Mouse (Mus musculus): ENCODE results near the gene Ahcyl2.
"Not testable (repeated sequence)": the region's sequence is repeated elsewhere in the genome, so short reads cannot be mapped to it uniquely, and the experiment has no call there.

The Ahcyl2 gene

DNA sequence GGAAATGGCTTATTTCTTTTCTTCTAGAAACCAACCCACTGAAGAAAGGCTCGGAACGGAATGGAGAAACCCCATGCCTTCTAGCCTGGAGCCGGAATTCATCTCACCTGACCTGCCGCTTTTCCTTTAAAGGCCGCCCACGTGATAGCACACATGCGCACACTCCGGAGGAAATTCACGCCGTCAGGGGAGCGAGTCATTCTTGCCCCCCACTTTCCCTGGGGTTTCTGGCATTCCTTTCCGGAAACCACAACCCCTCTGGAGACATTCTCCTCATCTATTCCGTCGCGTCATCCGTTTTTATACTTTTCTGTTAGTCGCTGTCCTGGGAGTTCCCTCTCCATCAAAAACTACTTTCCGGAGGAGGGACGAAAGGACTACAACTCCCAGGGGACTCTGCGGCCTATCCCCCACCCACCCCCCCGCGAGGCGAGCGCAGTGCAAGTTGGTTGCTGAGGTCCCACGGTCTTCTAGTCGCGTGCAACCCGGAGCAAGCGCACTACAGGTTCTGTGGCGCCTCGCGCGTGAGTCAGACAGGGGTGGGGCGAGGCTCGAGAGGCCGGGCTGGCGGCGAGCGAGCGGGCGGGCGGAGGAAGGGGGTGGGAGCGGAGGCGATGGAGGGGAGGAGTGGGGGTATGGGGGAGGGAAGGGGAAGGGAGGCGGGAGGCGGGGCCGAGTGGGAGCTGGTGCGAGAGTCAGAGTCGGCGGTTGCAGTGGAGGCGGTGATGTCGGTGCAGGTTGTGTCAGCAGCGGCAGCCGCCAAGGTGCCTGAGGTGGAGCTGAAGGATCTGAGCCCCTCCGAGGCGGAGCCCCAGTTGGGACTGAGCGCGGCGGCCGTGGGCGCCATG lies at the start of gene Ahcyl2:
TSS of gene Ahcyl2 (plus strand) at position 199 of the 848 bp plus-strand sequence.
- peak; percentile 96 for DNase-seq

DNA sequence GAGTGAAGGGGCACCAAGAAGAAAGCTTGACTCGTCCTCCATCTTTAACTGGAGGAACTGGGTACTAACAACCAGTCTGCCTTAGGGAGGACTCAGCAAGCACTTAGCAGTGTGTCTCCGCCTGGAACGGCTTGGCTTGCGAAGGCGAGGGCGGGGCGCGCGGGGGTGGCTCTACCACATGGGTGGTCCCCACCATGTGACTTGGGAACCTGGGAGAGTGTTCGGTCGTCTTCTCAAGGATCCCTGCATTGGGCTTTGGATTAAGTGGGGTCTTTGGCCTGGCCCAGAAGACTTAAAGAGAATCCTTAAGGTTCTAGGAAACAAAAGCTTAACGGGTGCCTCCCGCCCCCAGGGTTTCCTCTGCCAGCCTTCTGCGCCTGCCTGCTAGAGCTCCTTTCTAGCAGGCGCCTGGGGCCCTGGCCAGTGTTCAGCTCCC lies 48.9 kb upstream of the Ahcyl2 start:
- peak; percentile 80 for DNase-seq

DNA sequence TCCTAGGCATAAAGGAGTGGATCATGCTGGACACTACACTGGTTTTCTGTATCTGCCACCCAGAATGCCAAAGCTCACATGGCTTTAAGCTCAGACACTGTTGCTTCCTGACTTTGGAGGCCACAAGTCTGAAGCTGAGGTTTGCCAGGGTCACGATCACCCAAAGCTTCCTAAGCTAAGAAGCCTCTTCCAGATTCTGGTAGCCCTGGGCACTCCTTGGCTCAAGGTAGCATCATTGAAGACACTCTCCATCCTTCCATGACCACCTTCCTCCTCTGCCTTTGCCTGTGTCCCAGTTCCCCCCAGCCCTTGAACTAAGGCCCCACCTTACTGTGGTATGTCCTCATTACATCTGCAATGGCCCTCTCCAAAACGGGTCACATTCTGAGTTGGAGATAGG lies 45.9 kb upstream of the Ahcyl2 start:
- no peak for DNase-seq

DNA sequence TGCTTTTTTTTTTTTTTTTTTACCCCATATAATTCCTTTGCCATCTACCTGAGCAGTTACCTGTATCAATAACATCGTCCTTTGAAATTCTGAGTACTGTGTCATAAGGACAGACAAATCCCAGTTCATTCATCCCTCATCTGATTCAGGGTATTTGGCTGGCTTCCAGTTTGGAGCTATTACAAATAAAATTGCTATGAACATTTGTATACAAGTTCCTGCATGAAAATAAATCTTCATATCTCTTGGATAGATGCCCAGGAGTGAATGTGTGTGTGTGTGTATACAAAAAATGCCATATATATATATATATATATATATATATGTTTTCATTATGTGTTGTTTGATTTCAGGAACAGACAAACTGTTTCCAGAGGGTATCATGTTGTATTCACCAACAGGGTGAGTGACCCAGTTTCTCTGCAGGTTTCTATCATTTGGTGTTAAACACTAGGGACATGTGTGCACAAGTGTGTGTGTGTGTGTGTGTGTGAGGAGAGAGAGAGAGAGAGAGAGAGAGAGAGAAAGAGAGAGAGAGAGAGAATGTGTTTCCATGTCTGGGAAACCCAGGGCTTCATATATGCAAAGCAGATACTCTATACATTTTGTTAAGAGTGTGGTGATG lies 41.1 kb upstream of the Ahcyl2 start:
- no peak for DNase-seq

DNA sequence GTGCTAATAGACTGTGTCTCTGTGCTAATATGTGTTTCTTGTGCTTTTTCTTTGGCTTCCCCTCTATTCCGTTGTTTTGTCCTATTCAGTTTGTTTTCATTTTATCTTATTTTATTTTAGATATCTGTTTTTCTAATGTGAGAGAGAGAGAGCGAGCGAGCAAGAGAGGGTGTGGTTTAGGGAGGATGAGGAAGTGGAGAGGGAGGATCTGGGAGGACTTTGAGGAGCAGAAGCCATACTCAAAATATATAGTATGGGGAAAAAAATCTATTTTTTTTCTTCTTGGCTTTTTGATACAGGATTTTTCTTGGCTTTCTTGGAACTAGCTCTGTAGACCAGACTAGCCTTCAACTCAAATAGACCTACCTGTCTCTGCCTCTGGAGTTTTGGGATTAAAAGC lies 39.8 kb upstream of the Ahcyl2 start:
- DNase-seq, result no peak

DNA sequence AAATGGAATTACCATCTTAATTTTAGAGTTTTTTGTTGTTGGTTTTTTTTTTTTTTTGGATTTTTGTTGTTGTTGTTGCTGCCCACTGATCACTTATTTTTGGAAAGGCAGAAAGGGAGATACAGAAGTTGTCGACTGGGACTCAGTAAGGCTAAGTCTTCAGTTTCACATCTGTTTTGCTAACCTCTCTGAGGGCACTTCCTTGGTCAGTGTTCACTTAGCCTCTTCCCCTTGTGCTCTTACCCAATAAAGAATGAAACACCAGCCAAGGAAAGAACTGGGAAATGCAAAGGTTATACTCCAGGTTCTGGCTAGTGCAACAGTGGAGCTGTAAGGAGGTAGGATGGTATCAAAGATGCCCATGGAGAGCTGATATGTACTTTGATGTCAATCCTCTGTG lies 38.3 kb upstream of the Ahcyl2 start:
- no peak for DNase-seq

DNA sequence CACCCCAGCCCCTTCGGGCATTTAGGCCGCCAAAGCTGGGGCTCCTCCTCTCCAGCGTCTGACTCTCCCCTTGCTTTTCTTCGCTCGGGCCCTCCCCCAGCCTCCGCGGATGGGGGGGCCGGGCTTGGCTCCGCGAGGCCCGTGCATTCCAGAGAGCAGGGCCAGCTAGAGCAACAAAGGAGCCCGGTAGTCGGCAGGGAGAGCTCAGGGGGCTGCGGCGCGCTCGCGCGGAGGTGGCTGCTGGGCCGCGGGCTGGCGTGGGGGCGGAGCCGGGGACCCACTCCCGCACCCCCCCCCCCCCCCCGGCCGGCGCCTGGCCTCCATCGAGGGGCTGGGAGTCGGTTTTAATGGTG lies 32.5 kb upstream of the Ahcyl2 start, which contains the start of gene Smo:
TSS of gene Smo (plus strand) at position 168 of the 353 bp plus-strand sequence.
- DNase-seq, result no peak

DNA sequence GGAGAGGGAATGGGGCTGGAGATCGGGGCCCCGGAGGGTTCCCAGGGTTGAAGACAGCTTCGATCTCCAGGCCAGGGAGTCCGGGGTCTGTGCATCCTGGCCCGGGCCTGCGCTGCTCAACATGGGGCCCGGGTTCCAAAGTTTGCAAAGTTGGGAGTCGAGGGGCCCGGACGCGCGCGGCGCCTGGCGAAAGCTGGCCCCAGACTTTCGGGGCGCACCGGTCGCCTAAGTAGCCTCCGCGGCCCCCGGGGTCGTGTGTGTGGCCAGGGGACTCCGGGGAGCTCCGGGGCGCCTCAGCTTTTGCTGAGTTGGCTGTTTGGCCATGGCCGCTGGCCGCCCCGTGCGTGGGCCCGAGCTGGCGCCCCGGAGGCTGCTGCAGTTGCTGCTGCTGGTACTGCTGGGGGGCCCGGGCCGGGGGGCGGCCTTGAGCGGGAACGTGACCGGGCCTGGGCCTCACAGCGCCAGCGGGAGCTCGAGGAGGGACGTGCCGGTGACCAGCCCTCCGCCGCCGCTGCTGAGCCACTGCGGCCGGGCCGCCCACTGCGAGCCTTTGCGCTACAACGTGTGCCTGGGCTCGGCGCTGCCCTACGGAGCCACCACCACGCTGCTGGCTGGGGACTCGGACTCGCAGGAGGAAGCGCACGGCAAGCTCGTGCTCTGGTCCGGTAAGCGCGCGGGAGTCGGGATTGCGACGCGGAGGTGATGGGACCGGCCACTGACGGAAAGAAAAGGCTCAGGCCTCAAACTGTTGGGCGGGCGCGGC lies 31.9 kb upstream of the Ahcyl2 start:
- no peak for DNase-seq

DNA sequence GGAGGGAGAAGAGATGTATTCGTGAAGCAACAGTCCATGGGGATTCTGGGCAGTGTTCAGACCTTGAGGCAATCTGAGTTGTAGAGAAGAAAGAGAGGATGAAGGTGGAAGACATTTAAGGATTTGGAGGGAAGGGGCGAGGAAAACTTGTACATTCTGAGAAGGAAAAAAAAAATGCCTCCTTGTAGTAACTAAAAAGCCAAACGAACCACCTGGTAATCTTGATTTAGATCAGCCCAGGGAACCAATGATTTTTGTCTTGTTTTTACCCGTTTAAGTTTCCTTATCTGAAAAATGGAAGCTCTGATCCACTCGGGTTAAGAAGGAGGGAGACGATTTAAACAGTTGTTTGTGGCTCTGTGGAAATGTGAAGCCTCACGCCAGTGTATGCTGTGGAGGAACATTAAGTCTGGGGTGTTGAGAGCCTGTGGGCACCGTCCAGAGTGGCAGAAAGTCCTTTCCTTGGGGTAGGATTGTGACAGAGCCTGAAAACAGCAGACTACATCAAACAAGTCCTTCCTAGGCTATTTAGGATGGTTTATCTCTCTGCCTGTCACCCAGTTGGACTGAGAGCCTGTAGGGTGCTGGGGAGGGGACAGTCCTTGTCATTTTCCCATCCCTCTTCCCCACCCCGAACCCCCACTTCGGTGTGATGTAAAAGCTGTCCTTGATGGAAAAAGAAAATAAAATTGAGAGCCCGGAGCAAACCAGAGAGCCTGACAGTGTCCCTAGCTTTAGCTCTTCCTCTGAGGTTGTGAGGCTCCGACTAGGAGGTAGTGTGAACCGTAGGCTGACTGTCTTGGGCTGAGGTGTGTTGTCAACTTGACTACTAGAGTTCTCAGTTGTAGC lies 31.0 kb upstream of the Ahcyl2 start:
- DNase-seq, result no peak

DNA sequence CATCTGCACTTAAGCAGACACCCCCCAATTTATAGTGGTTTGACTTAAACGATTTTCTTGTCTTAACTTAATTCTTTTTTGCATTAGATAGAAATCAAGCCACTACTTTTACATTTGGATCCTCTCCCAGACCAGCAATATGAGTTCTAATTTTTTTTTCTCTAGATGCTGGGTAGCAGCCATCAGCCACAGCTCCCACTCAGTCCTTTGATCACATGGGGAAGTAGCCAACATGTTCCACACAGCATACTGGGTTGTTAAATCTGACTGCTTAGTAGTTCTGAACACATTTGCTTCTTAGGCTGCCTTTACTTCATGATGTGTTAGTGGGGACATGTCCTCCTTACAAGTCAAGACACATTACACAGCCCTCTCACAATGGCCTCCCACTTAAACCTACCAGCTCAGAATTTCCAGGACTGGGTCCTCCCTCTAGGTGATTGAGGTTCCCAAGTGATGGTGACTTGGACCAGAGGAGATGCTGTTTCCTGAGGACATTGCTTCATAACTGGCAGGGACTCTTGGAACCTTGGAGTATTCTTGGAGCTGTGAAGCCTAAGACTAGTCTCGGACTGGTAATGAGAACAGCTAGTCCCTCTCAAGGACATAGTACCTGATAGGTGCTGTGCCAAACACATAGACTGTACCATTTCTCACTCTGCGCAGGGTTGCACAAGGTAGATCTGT lies 16.2 kb upstream of the Ahcyl2 start:
- no peak for DNase-seq

DNA sequence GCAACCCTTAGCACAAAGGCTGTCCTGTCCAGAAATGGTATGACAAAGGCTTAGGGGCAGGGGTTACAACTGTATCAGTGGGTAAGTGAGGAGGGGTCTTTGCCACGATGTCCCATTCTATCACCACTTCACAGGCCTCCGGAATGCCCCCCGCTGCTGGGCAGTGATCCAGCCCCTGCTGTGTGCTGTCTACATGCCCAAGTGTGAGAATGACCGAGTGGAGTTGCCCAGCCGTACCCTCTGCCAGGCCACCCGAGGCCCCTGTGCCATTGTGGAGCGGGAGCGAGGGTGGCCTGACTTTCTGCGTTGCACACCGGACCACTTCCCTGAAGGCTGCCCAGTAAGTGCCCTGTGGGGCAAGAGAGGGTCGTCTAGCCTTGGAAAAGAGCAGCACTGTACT lies 14.5 kb upstream of the Ahcyl2 start:
- no peak for DNase-seq

DNA sequence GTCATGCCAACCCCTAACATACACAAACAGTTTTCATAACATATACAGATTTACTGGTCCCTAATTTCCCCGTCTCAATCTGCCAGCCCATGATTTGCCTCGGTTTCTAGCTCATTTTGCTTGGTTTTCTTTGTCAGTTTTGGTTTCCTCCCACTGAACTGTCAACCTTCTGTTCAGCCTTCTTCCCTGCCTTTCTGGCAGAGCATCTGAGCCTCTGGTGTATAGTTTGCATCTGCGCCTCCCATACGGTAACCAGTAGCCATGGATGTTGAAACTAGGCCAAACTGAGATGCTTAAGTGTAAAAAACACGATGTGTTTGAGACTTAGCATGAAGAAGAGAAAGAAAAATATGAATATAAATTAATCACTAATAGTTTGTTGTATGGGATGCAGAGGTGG lies 11.8 kb upstream of the Ahcyl2 start:
- no peak for DNase-seq

DNA sequence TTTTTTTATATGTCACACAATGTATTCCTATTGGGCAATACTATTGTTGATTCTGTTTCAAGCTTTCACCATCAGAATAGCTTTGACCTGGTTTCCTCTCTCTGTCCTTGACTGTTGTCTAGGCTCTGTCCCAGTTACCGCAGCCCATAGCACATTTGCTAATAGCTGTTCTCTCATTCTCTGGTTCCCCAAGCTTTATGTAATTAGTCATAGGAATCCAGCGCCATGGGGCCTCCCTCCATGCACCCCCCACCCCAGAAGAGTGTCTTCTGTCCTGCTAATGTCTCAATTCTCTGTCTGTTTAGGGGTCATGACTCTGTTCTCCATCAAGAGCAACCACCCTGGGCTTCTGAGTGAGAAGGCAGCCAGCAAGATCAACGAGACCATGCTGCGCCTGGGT lies 11.3 kb upstream of the Ahcyl2 start:
- no peak for DNase-seq

DNA sequence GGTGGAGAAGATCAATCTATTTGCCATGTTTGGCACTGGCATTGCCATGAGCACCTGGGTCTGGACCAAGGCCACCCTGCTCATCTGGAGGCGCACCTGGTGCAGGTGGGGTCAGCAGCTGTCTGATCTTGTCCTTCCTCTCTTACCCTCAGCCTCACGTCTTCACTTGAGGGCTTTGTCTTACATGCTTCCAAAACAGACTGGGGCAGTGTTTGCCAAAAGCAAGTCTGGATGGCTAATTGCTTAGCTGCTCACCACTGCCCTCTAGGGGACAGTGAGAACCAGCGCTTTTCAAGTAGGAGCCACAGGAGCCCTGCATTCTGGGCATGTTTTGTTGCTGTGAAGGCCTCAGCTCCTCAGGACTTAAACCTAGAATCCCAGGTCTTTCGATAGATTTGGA lies 9.4 kb upstream of the Ahcyl2 start:
- DNase-seq, result peak; percentile 82

DNA sequence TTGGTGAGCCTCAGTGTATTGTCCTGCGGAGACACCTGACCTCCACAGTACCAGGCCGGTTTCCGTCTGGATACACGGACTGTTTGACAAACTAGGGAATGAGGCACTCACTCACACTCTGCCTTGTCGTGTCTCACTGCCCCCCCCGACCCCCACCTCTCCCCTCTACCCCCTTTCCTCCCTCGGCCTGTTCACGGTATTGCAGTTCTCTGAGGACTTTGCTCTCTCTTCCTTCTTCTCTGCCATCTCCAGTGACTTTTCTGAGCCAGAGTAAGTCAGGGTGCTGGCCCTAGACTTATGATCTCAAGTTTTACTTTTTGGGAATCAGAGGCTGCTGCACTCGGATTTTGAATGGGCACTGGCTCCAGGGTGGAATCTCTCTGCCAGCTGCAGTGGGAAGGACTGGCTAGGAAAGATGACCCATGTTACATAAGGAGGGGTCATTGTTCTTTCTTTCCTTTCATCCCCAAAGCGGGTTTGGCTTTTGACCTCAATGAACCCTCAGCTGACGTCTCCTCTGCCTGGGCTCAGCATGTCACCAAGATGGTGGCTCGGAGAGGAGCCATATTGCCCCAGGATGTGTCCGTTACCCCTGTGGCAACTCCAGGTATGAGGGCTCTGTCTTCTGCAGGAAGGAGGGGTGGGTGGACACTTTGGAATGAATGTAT lies 8.7 kb upstream of the Ahcyl2 start:
- no peak for DNase-seq

DNA sequence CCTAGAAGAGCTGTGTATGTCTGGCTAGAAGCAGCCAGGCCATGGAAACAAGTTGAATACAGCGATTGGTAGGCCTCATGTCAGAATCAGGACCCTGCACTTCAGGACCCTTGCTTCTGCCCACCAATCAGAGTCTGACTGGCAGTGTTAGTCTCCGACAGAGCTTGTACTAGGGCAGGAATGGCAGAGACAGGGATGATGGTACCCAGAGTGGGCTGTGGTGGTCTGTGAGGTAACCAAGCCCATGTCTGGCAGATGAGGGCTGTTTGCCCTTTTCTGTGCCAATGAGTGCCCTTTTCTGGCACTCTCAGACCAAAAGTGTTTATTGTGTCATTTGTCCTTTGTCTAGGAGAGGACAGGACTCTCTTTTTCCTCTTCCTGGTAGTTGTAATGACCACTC lies 7.4 kb upstream of the Ahcyl2 start:
- DNase-seq, result not testable (repeated sequence)

DNA sequence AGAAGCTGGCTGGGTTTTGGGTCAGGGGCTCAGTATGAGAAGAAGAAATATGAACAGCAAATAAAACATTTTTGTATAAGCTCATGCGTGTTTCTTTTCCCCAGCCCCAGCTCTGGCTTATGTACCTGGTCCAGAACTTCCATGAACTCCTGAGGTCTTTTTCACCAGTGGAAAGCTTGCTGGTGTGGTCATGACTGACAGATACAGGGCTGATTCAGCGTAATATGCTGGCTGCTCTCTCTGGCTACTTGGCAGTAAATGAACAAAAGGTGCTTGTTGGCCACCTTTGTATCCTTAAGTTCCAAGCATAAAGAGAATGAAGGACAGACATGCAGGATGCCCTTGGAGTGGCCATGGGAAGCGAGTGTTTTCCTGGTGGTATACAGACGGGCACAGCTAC lies 6.5 kb upstream of the Ahcyl2 start:
- no peak for DNase-seq

DNA sequence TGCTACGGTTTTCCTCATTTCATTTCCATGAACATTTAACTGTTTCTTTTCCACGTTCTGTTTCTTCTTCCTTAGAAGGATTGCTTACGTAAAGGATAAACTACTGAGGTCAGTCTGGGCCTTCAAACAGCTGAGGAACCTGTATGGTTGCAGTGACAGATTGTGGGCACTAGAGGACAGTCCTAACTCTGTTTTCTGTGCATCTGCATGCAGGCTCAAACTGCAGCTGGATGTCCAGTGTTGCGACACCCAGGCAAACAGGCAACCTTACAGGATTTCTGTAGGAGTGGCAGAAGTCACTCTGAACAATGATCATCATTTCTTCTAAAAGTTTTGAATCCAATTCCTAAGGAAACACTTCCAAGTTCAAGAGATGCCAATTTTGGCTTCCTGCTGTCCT lies 5.3 kb upstream of the Ahcyl2 start:
- no peak for DNase-seq

DNA sequence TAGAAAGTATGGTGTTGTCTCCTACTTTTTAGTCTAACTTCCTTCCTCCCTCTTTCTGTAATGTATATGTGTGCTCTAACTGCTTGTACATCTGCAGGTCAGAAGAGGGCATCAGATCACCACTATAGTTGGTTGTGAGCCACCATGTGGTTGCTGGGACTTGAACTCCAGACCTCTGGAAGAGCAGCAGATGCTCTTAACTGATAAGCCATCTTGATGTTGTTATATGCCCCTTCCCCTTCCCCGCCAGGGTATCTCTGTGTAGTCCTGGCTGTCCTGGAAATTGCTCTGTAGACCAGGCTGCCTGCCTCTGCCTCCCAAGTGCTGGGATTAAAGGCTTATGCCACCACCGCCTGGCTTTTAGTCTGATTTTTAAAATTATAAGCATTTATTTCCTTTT lies 937 bp upstream of the Ahcyl2 start:
- peak; percentile 57 for DNase-seq

DNA sequence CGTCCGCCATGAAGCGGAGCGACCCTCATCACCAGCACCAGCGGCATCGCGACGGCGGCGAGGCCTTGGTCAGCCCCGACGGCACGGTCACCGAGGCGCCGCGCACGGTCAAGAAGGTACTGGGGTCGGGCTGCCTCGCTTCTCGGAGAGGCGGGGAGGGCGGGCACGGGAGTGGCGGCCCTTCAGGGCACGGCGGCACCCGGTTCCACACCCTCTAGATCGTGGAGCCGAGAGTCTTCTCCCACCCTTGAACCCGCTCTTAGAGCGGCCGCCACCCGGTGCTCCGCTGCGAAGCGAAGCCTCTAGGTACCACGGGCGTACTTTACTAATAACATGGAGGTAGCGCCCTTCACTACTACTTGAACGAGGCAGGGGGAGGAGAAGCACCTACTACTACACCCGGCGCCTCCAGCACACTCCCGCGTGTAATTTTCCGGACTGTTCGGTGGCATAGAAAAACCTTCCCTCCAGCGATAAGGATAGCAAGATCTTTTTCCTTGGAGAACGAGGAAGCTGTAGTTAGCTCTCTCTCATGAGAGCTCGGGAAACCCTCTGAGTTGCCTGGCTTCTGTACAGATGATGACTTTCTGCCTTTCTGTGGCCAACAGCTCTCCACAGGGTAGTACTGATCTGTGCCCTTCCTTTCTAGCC lies 1.1 kb downstream of the Ahcyl2 start:
- DNase-seq, result peak; percentile 63

DNA sequence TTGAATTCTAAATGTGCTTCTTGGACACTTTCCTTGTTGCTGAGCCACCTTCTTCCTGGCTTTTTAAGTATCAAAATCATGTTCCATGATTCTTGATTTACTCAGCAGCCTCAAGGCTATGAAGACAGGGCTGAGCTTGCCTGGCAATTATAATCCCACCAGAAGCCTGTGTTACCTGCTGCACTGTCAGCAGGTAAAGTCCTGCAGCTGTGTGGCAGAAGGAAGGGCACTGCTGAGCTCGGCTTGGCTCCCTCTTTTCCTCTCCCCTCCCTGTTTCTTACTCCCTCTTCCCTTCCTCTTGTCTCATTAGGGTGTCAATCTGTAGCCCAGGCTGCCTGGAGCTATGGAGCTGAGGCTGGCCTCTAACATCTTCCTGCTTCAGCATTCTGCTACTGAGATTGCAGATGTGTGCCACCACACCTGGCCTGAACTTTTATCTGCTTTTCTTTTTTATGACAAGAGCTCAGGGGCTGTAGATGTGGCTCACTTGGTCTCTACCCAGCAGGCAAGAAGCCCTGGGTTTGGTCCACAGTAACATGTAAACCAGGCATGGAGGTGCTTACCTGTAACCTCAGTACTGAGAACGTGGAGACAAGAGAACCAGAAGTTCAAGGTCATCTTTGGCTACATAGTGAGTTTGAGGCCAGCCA lies 3.0 kb downstream of the Ahcyl2 start:
- DNase-seq, result no peak

All from cerebellum, adult 9-10 months (tissue).